Mouse (Mus musculus) C2C12 (cell line): ENCODE measurements around the gene Rph3a. TPM values are rescaled to one million over a fixed set of nuclear protein-coding genes. Genes with fewer than 3 reads are reported as not detected.

Experiments
- H3K27me3 ChIP-seq: one replicate; pipeline ENCODE4 v1.6.1; 2011; ENCODE audit not compliant: control insufficient read depth, insufficient read depth, insufficient read length
- H3K36me3 ChIP-seq: one replicate; pipeline ENCODE4 v1.6.1; 2011; ENCODE audit not compliant: control insufficient read depth, insufficient read depth
- H3K4me3 ChIP-seq: one replicate; pipeline ENCODE4 v1.5.1; 2011; ENCODE audit warnings: mild to moderate bottlenecking, control low read depth; ENCODE audit not compliant: poor library complexity, insufficient read depth, severe bottlenecking
- H3K79me2 ChIP-seq: one replicate; pipeline ENCODE4 v1.6.1; 2011; ENCODE audit not compliant: control insufficient read depth, insufficient read depth
- H3K79me3 ChIP-seq: one replicate; pipeline ENCODE4 v1.6.1; 2011; ENCODE audit warnings: low read depth, control low read depth
- H3ac ChIP-seq: one replicate; pipeline ENCODE3; 2011; ENCODE audit warnings: low read depth; ENCODE audit not compliant: control insufficient read depth, insufficient read length
- CEBPB ChIP-seq: IDR thresholded peaks from one replicate; pipeline ENCODE4 v1.6.1; 2011; ENCODE audit warnings: low read depth, mild to moderate bottlenecking, control low read depth, moderate library complexity
- CTCF ChIP-seq: IDR thresholded peaks from one replicate; pipeline ENCODE4 v1.5.1; 2011; ENCODE audit not compliant: control insufficient read depth, insufficient read depth, insufficient read length
- FOSL1 ChIP-seq: IDR thresholded peaks from one replicate; pipeline ENCODE4 v1.8.0; 2011; ENCODE audit warnings: mild to moderate bottlenecking, low read length; ENCODE audit not compliant: poor library complexity, insufficient read depth, severe bottlenecking
- MAX ChIP-seq: IDR thresholded peaks from one replicate; pipeline ENCODE4 v1.6.1; 2011; ENCODE audit warnings: mild to moderate bottlenecking, control low read depth
- MYOD1 ChIP-seq: IDR thresholded peaks from one replicate; pipeline ENCODE4 v1.6.1; 2011; ENCODE audit warnings: low read depth; ENCODE audit not compliant: control insufficient read depth, insufficient read length
- MYOG ChIP-seq: IDR thresholded peaks from one replicate; pipeline ENCODE4 v1.6.1; 2011; ENCODE audit not compliant: control insufficient read depth, insufficient read length; ENCODE audit errors: extremely low read depth
- USF1 ChIP-seq: IDR thresholded peaks from one replicate; pipeline ENCODE4 v1.6.1; 2011; ENCODE audit warnings: low read depth, mild to moderate bottlenecking, control low read depth, moderate library complexity
- polyA plus RNA-seq: library from polyadenylated mRNA; unstranded; fragments of >200 nt; fragmentation: generic; extraction: Trizol; gene quantifications from one replicate; pipeline ENCODE4 v1.2.1, GENCODE M21; 2012; ENCODE audit warnings: missing spikeins

The Rph3a gene
- polyA plus RNA-seq, 1 experiment, result not detected

DNA sequence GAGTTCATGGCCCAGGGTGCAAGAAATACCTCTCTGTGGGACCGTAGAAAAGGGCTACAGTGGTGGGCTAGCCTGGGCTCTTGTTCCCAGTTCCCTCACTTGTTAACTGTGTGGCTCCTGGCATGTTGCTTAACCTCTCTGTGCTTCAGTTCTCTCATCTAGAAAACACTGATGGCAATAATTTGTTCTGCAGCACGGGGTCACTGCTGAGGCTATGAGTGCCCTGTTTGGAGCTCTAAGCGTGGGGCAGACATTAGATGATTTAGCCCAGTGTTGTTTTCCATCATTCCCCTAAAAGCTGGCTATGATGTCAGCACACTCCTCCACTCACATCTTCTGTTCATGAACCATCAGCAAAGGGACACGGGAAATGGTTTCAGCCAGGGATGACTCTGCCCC is 41.8 kb downstream of the Rph3a start:
- Histone ChIP-seq H3K36me3 (no peaks in the 10 kb centered on the region), H3K79me3 (no peaks in the 10 kb centered on the region), H3K79me2 (no peaks in the 10 kb centered on the region), H3K27me3 (peaks cover 3% of the 10 kb centered on the region), H3ac (no peak overlapping the region), H3K4me3 (no peak overlapping the region)
- TF ChIP-seq USF1 (no peak), FOSL1 (no peak), CTCF (no peak), CEBPB (no peak), MYOG (no peak), MAX (no peak), MYOD1 (no peak)

- Histone ChIP-seq H3K4me3 (no peak overlapping the region), H3ac (no peak overlapping the region), H3K27me3 (peaks cover under 1% of the 10 kb centered on the region), H3K36me3 (no peaks in the 10 kb centered on the region), H3K79me3 (no peaks in the 10 kb centered on the region), H3K79me2 (no peaks in the 10 kb centered on the region)
- no peak for TF ChIP-seq MYOG
- no peak for TF ChIP-seq MYOD1
- no peak for TF ChIP-seq USF1
- TF ChIP-seq MAX, result no peak
- TF ChIP-seq CEBPB, result no peak
- TF ChIP-seq CTCF, result no peak
Observed at GRCm38 (mm10) chr5:120967355-120968133, 42.3 kb downstream of the Rph3a start.

GRCm38 (mm10) chr5:120966894-120967293 is 43.0 kb downstream of the Rph3a start:
- Histone ChIP-seq H3K79me3 (no peaks in the 10 kb centered on the region), H3K4me3 (no peak overlapping the region), H3K36me3 (no peaks in the 10 kb centered on the region), H3K79me2 (no peaks in the 10 kb centered on the region), H3ac (no peak overlapping the region), H3K27me3 (no peaks in the 10 kb centered on the region)
- TF ChIP-seq MYOG, result no peak
- no peak for TF ChIP-seq CEBPB
- no peak for TF ChIP-seq FOSL1
- no peak for TF ChIP-seq MYOD1

GRCm38 (mm10) chr5:120966156-120966555 is 43.7 kb downstream of the Rph3a start:
- Histone ChIP-seq H3K4me3 (no peak overlapping the region), H3K79me2 (no peaks in the 10 kb centered on the region), H3K27me3 (no peaks in the 10 kb centered on the region), H3K36me3 (no peaks in the 10 kb centered on the region), H3K79me3 (no peaks in the 10 kb centered on the region), H3ac (no peak overlapping the region)
- TF ChIP-seq CEBPB (no peak), MYOG (no peak), USF1 (no peak), MAX (no peak), CTCF (no peak), FOSL1 (no peak), MYOD1 (no peak)

- Histone ChIP-seq H3K79me2 (no peaks in the 10 kb centered on the region), H3K27me3 (no peaks in the 10 kb centered on the region)
- TF ChIP-seq MYOG, result no peak
- no peak for TF ChIP-seq MAX
- no peak for TF ChIP-seq USF1
- no peak for TF ChIP-seq CTCF
- no peak for TF ChIP-seq CEBPB
- TF ChIP-seq FOSL1, result no peak
Observed at GRCm38 (mm10) chr5:120961004-120961403, 48.9 kb downstream of the Rph3a start.

DNA sequence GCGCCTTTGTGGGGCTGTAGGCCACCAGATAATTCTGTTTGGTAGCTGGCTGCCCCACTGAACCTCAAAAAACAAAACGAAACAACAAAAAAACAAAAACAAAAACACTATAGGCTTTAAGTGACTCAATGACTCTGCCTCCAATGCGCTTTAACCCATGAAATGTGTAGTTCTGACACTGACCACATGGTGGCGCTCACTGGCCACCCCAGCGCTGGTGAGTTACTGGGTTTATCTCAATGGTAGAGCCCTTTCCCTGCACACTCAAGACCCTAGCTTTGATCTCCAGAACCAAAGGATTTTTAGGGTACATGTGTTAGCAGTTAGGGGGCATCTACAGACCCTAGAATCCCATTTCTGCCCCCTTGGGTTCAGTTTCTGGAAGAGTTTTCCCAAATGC is 55.9 kb downstream of the Rph3a start:
- Histone ChIP-seq H3K4me3 (no peak overlapping the region), H3K79me2 (no peaks in the 10 kb centered on the region), H3K36me3 (no peaks in the 10 kb centered on the region), H3K27me3 (no peaks in the 10 kb centered on the region), H3K79me3 (no peaks in the 10 kb centered on the region), H3ac (no peak overlapping the region)
- TF ChIP-seq MYOD1, result no peak

More at GRCm38 (mm10) chr5:120961004-120961403, 48.9 kb downstream of the Rph3a start:
- no peaks in the 10 kb centered on the region for H3K36me3 ChIP-seq
- no peaks in the 10 kb centered on the region for H3K79me3 ChIP-seq
- no peak overlapping the region for H3K4me3 ChIP-seq
- H3ac ChIP-seq, result no peak overlapping the region
